In genomic region chr10:27619658-27620057, GRCm38 (mm10) we compare ENCODE assay signal across 10 mouse cellular contexts. TPM values are rescaled to one million over a fixed set of nuclear protein-coding genes. Genes with fewer than 3 reads are reported as not detected.
DNase-seq lines count a peak whose midpoint lies in the region; ATAC-seq lines count a peak whose summit lies in the region.
"Had no signal": no experiment of that assay in that cellular context is flagged by ENCODE, and none has a peak within 500 bp of the region (broad histone marks: within the 10 kb centered on the region; RNA-seq: fewer than 3 reads in every experiment).

TSS of gene Lama2 (minus strand) at chr10:27619758.

- no peak within 1 kb of the TSS for H3K9ac ChIP-seq in limb, embryonic 11.5 days (ENCODE audit: low read length)
- H3K9ac ChIP-seq: liver, embryonic 15.5 days had no signal

- no peak for DNase-seq in adrenal gland, adult 18-20 months (ENCODE audit: low spot score in 2 of 2)
- no peak for DNase-seq in adrenal gland, adult (ENCODE audit: inconsistent age in 2 of 2, low spot score in 1 of 2)
- DNase-seq in limb, embryonic 11.5 days (ENCODE audit: low spot score): no peak
- DNase-seq in limb, embryonic 10.5 days (ENCODE audit: low spot score): no peak
- DNase-seq in gastrocnemius, adult 8-10 months (ENCODE audit: low spot score in 2 of 2): no peak
- DNase-seq in heart, postnatal 4 days: no peak
- no peak for DNase-seq in thymus, postnatal 14 days

- no peak within 1 kb of the TSS for H3K27ac ChIP-seq in limb, embryonic 11.5 days (replicated peaks; ENCODE audit: low read depth, low read length)
- no peak within 1 kb of the TSS for H3K27ac ChIP-seq in limb, embryonic 10.5 days
- H3K27ac ChIP-seq: liver, embryonic 15.5 days had no signal

- H3K9me3 ChIP-seq in limb, embryonic 11.5 days (ENCODE audit: control insufficient read depth, low read length): no peaks in the 10 kb centered on the region
- H3K9me3 ChIP-seq in limb, embryonic 10.5 days (replicated peaks): no peaks in the 10 kb centered on the region
- H3K9me3 ChIP-seq: liver, embryonic 15.5 days had no signal

- no peak for ATAC-seq in limb, embryonic 11.5 days (ENCODE audit: insufficient number of reproducible peaks, low FRiP score, low TSS enrichment, low read depth)
- ATAC-seq in frontal cortex, adult (ENCODE audit: low TSS enrichment): no peak
- ATAC-seq: intestine, embryonic 16.5 days had no signal

- H3K4me1 ChIP-seq in limb, embryonic 11.5 days (ENCODE audit: control insufficient read depth, insufficient read depth, low read length): peaks cover 10% of the 10 kb centered on the region
- peaks cover 13% of the 10 kb centered on the region for H3K4me1 ChIP-seq in limb, embryonic 10.5 days
- H3K4me1 ChIP-seq: liver, embryonic 15.5 days had no signal

- H3K4me3 ChIP-seq in limb, embryonic 11.5 days (ENCODE audit: low read depth, low read length): no peak within 1 kb of the TSS
- no peak within 1 kb of the TSS for H3K4me3 ChIP-seq in limb, embryonic 10.5 days
- H3K4me3 ChIP-seq: liver, embryonic 15.5 days had no signal

- H3K27me3 ChIP-seq in limb, embryonic 11.5 days (ENCODE audit: control insufficient read depth, insufficient read depth, low read length): no peaks in the 10 kb centered on the region
- no peaks in the 10 kb centered on the region for H3K27me3 ChIP-seq in limb, embryonic 10.5 days (ENCODE audit: low read depth, poor library complexity, severe bottlenecking)
- H3K27me3 ChIP-seq: liver, embryonic 15.5 days had no signal

- H3K36me3 ChIP-seq in limb, embryonic 11.5 days (ENCODE audit: control insufficient read depth, insufficient read depth, low read length): no peaks in the 10 kb centered on the region
- H3K36me3 ChIP-seq in limb, embryonic 10.5 days: no peaks in the 10 kb centered on the region
- H3K36me3 ChIP-seq: liver, embryonic 15.5 days had no signal

- H3K4me2 ChIP-seq in limb, embryonic 11.5 days (ENCODE audit: low read depth, severe bottlenecking): no peak within 1 kb of the TSS
- H3K4me2 ChIP-seq: liver, embryonic 15.5 days had no signal

- 98% methylated on average over 3 of the region's 3 CpGs for WGBS in limb, embryonic 11.5 days
- WGBS in limb, embryonic 10.5 days: 93% methylated on average over 3 of the region's 3 CpGs

RNA-seq across cellular contexts. Expression of gene Lama2, which starts in this region (rescaled TPM):
- 10 to 100 TPM; 18.6 to 24.5 TPM for total RNA-seq in adrenal gland, adult 18-20 months (2021)
- polyA plus RNA-seq in limb, embryonic 11.5 days (2014; fragmentation: Nextera tagmentation; extraction: Ambion mirVana): 8.9 and 12.2 TPM in 2 replicates
- 6.3 and 9.2 TPM in 2 replicates for polyA plus RNA-seq in limb, embryonic 10.5 days (2016; fragmentation: Nextera tagmentation; extraction: Ambion mirVana)
- total RNA-seq in gastrocnemius, adult 8-10 months (2022): 10 to 100 TPM; 32.5 to 41.1 (median 39.0) TPM
- 100 to 1,000 TPM; 174 to 180 TPM for total RNA-seq in heart, postnatal 4 days (2021)

Comparison
In these comparisons a context has a peak if more than half of its experiments do, and no peak if none do; other contexts are left out.
1. RNA of gene Lama2 (total RNA-seq): 174 to 180 TPM in heart, postnatal 4 days; 32.5 to 41.1 TPM in gastrocnemius, adult 8-10 months and 18.6 to 24.5 TPM in adrenal gland, adult 18-20 months; every median in the first group is over 4 times any median in the second.